Mouse (Mus musculus): ENCODE results near the gene Kcnc1.

GRCm38 (mm10) chr7:46473141-46473540 is 76.8 kb downstream of the Kcnc1 start:
- TF ChIP-seq POLR2A (IDR thresholded peaks at IDR 0.05; ENCODE audit: low read depth, low read length) (no peak), CTCF (IDR thresholded peaks at IDR 0.05; ENCODE audit: borderline replicate concordance, insufficient read depth, low read length) (no peak)
